Comparison of ENCODE assay signal across 9 mouse cellular contexts in genomic region chr3:90615415-90615814, GRCm38 (mm10). TPM values are rescaled to one million over a fixed set of nuclear protein-coding genes. Genes with fewer than 3 reads are reported as not detected.
DNase-seq lines count a peak whose midpoint lies in the region; ATAC-seq and TF ChIP-seq lines count a peak whose summit lies in the region.
"Had no signal": no experiment of that assay in that cellular context is flagged by ENCODE, and none has a peak within 500 bp of the region (broad histone marks: within the 10 kb centered on the region; RNA-seq: fewer than 3 reads in every experiment).

No protein-coding gene starts in this region.

- WGBS in heart, embryonic 13.5 days = 7% methylated on average over 7 of the region's 7 CpGs
- 5% methylated on average over 7 of the region's 7 CpGs for WGBS in liver, embryonic 12.5 days (ENCODE audit: insufficient replicate concordance)

- H3K36me3 ChIP-seq in heart, embryonic 13.5 days = no peaks in the 10 kb centered on the region
- no peaks in the 10 kb centered on the region for H3K36me3 ChIP-seq in liver, embryonic 12.5 days
- no peaks in the 10 kb centered on the region for H3K36me3 ChIP-seq in testis, adult 2 months (ENCODE audit: control insufficient read depth, insufficient read depth, low read length)

- no peak for ATAC-seq in heart, embryonic 13.5 days (ENCODE audit: extremely low read depth, insufficient number of reproducible peaks, low FRiP score, low TSS enrichment)
- ATAC-seq in liver, embryonic 12.5 days = peak; percentile 46; the same call in 1 of the 2 replicates

- peak overlapping the region; percentile 60; the same call in 1 of the 2 replicates for H3K4me3 ChIP-seq in bone marrow macrophage, adult 2 months (ENCODE audit: insufficient read depth, low read length)
- H3K4me3 ChIP-seq in heart, embryonic 13.5 days = no peak overlapping the region
- H3K4me3 ChIP-seq in liver, embryonic 12.5 days = no peak overlapping the region
- no peak overlapping the region for H3K4me3 ChIP-seq in testis, adult 2 months (ENCODE audit: control insufficient read depth, low read depth, low read length)
- H3K4me3 ChIP-seq: erythroblast, embryonic 14.5 days had no signal

- H3K9ac ChIP-seq in heart, embryonic 13.5 days = no peak overlapping the region
- H3K9ac ChIP-seq in liver, embryonic 12.5 days = no peak overlapping the region

- no peak for TF ChIP-seq POLR2A in bone marrow macrophage, adult 2 months (IDR thresholded peaks at IDR 0.05; ENCODE audit: borderline replicate concordance, low read depth, low read length)
- no peak for TF ChIP-seq POLR2A in testis, adult 2 months (IDR thresholded peaks at IDR 0.05; ENCODE audit: control insufficient read depth, low read depth, low read length)

- no peaks in the 10 kb centered on the region for H3K9me3 ChIP-seq in heart, embryonic 13.5 days
- H3K9me3 ChIP-seq in liver, embryonic 12.5 days (replicated peaks) = no peaks in the 10 kb centered on the region

- peaks cover 28% of the 10 kb centered on the region for H3K4me1 ChIP-seq in bone marrow macrophage, adult 2 months (ENCODE audit: control insufficient read depth, insufficient read depth, low read length)
- H3K4me1 ChIP-seq in heart, embryonic 13.5 days = peaks cover 13% of the 10 kb centered on the region
- H3K4me1 ChIP-seq in liver, embryonic 12.5 days = peaks cover 7% of the 10 kb centered on the region
- H3K4me1 ChIP-seq in testis, adult 2 months (ENCODE audit: control insufficient read depth, insufficient read depth, low read length) = peaks cover 3% of the 10 kb centered on the region

- TF ChIP-seq CTCF in bone marrow macrophage, adult 2 months (IDR thresholded peaks at IDR 0.05; ENCODE audit: low read depth, low read length) = peak; percentile 79
- peak; percentile 59; the same call in 1 of the 2 replicates for TF ChIP-seq CTCF in testis, adult 2 months (IDR thresholded peaks at IDR 0.05; ENCODE audit: control insufficient read depth, insufficient read depth, insufficient replicate concordance, low read depth, low read length)

- H3K27ac ChIP-seq in bone marrow macrophage, adult 2 months (ENCODE audit: insufficient read depth, low read depth, low read length) = no peak overlapping the region
- no peak overlapping the region for H3K27ac ChIP-seq in heart, embryonic 13.5 days (replicated peaks)
- H3K27ac ChIP-seq in liver, embryonic 12.5 days = no peak overlapping the region
- no peak overlapping the region for H3K27ac ChIP-seq in testis, adult 2 months (ENCODE audit: control insufficient read depth, insufficient read depth, low read depth, low read length)

- 0 out of 2 replicates have a peak, but pooled peaks cover 9% of the 10 kb centered on the region for H3K27me3 ChIP-seq in heart, embryonic 13.5 days (replicated peaks)
- H3K27me3 ChIP-seq in liver, embryonic 12.5 days (replicated peaks) = peaks cover 14% of the 10 kb centered on the region; the same call in 1 of the 2 replicates
- no peaks in the 10 kb centered on the region for H3K27me3 ChIP-seq in testis, adult 2 months (ENCODE audit: control insufficient read depth, insufficient read depth, low read length)

- H3K4me2 ChIP-seq in heart, embryonic 13.5 days = peak overlapping the region; percentile 36
- no peak overlapping the region for H3K4me2 ChIP-seq in liver, embryonic 12.5 days

- peak; percentile 90 for DNase-seq in CD4-positive, CD25-positive, alpha-beta regulatory T cell, adult 2 months (ENCODE audit: low read depth, low spot score)
- peak; percentile 79 for DNase-seq in fibroblast of lung, adult 2 months (ENCODE audit: low read depth)
- DNase-seq in kidney, postnatal 10 days = peak; percentile 86
- DNase-seq in neural tube, embryonic 10.5 days (ENCODE audit: extremely low spot score, low spot score) = peak; percentile 47

RNA-seq across cellular contexts. Expression of gene S100a6, which starts 2.7 kb away (rescaled TPM):
- polyA plus RNA-seq in bone marrow macrophage, adult 2 months (2012; ENCODE audit: insufficient read depth, insufficient read length, missing spikeins) = 1,285 and 1,346 TPM in 2 replicates
- polyA plus RNA-seq in heart, embryonic 13.5 days (2015; fragmentation: Nextera tagmentation; extraction: Ambion mirVana) = 38.1 and 38.2 TPM in 2 replicates
- polyA plus RNA-seq in liver, embryonic 12.5 days (2016; fragmentation: Nextera tagmentation; extraction: Ambion mirVana) = 5.7 and 6.8 TPM in 2 replicates
- polyA plus RNA-seq in testis, adult 2 months (2012; rRNA removed) = 13.0 and 20.8 TPM in 2 replicates
- polyA plus RNA-seq: erythroblast, embryonic 14.5 days had no signal

RNA-seq across cellular contexts. Expression of gene S100a5, which starts 7.1 kb away (rescaled TPM):
- not detected in 2 replicates for polyA plus RNA-seq in bone marrow macrophage, adult 2 months (2012; ENCODE audit: insufficient read depth, insufficient read length, missing spikeins)
- polyA plus RNA-seq in heart, embryonic 13.5 days (2015; fragmentation: Nextera tagmentation; extraction: Ambion mirVana) = not detected in 2 replicates
- not detected in 2 replicates for polyA plus RNA-seq in liver, embryonic 12.5 days (2016; fragmentation: Nextera tagmentation; extraction: Ambion mirVana)
- polyA plus RNA-seq in testis, adult 2 months (2012; rRNA removed) = not detected in 2 replicates
- polyA plus RNA-seq: erythroblast, embryonic 14.5 days had no signal

RNA-seq across cellular contexts. Expression of gene S100a4, which starts 11.8 kb away (rescaled TPM):
- polyA plus RNA-seq in bone marrow macrophage, adult 2 months (2012; ENCODE audit: insufficient read depth, insufficient read length, missing spikeins) = 2,861 and 3,059 TPM in 2 replicates
- 2.4 and 3.1 TPM in 2 replicates for polyA plus RNA-seq in heart, embryonic 13.5 days (2015; fragmentation: Nextera tagmentation; extraction: Ambion mirVana)
- polyA plus RNA-seq in liver, embryonic 12.5 days (2016; fragmentation: Nextera tagmentation; extraction: Ambion mirVana) = 0.55 and 0.69 TPM in 2 replicates
- 0.96 and 1.9 TPM in 2 replicates for polyA plus RNA-seq in testis, adult 2 months (2012; rRNA removed)
- polyA plus RNA-seq: erythroblast, embryonic 14.5 days had no signal

RNA-seq across cellular contexts. Expression of gene Gm42674, which starts 13.7 kb away (rescaled TPM):
- polyA plus RNA-seq in bone marrow macrophage, adult 2 months (2012; ENCODE audit: insufficient read depth, insufficient read length, missing spikeins) = not detected in 2 replicates
- not detected in 2 replicates for polyA plus RNA-seq in heart, embryonic 13.5 days (2015; fragmentation: Nextera tagmentation; extraction: Ambion mirVana)
- polyA plus RNA-seq in liver, embryonic 12.5 days (2016; fragmentation: Nextera tagmentation; extraction: Ambion mirVana) = not detected in 2 replicates
- not detected in 2 replicates for polyA plus RNA-seq in testis, adult 2 months (2012; rRNA removed)
- polyA plus RNA-seq: erythroblast, embryonic 14.5 days had no signal

RNA-seq across cellular contexts. Expression of gene S100a2, which starts 25.4 kb away (rescaled TPM):
- polyA plus RNA-seq in bone marrow macrophage, adult 2 months (2012; ENCODE audit: insufficient read depth, insufficient read length, missing spikeins) = not detected in 2 replicates
- not detected in 2 replicates for polyA plus RNA-seq in heart, embryonic 13.5 days (2015; fragmentation: Nextera tagmentation; extraction: Ambion mirVana)
- polyA plus RNA-seq in liver, embryonic 12.5 days (2016; fragmentation: Nextera tagmentation; extraction: Ambion mirVana) = not detected in 2 replicates
- polyA plus RNA-seq in testis, adult 2 months (2012; rRNA removed) = not detected in 2 replicates
- polyA plus RNA-seq: erythroblast, embryonic 14.5 days had no signal

Comparison
In these comparisons a context has a peak if more than half of its experiments do, and no peak if none do; other contexts are left out.
1. RNA of gene S100a6, which starts 2.7 kb away (polyA plus RNA-seq): 1,285 to 1,346 TPM in bone marrow macrophage, adult 2 months; 38.1 to 38.2 TPM in heart, embryonic 13.5 days, 13.0 to 20.8 TPM in testis, adult 2 months and 5.7 to 6.8 TPM in liver, embryonic 12.5 days; every median in the first group is over 10 times any median in the second.
2. RNA of gene S100a4, which starts 11.8 kb away (polyA plus RNA-seq): 2,861 to 3,059 TPM in bone marrow macrophage, adult 2 months; 2.4 to 3.1 TPM in heart, embryonic 13.5 days, 0.96 to 1.9 TPM in testis, adult 2 months and 0.55 to 0.69 TPM in liver, embryonic 12.5 days; every median in the first group is over 100 times any median in the second.
3. Peak in every context shown above with its lines, with median percentiles within 50 percentile points of each other: DNase-seq.